Mouse (Mus musculus) neural tube, embryonic 15.5 days (tissue): ENCODE results near the gene Iqgap2. TPM values are rescaled to one million over a fixed set of nuclear protein-coding genes. Genes with fewer than 3 reads are reported as not detected.

Experiments used
- ATAC-seq: fragments of 200-750 bp; cut with Nextera tagmentation; 2 replicates; pipeline ENCODE4 v1.8.0; 2017; ENCODE audit warnings: mild to moderate bottlenecking, moderate TSS enrichment, moderate library complexity; ENCODE audit not compliant: low FRiP score
- H3K27ac ChIP-seq: fragments of 300-500 bp; sonication (generic); replicated peaks from 2 replicates; pipeline ENCODE4 v1.5.1; 2015; ENCODE audit warnings: mild to moderate bottlenecking, inconsistent platforms
- H3K27me3 ChIP-seq: fragments of 300-500 bp; sonication (generic); replicated peaks from 2 replicates; pipeline ENCODE4 v1.6.1; 2015; ENCODE audit warnings: inconsistent platforms
- H3K36me3 ChIP-seq: fragments of 300-500 bp; sonication (generic); 2 replicates; pipeline ENCODE4 v1.6.1; 2015; ENCODE audit warnings: inconsistent platforms
- H3K4me1 ChIP-seq: fragments of 300-500 bp; sonication (generic); 2 replicates; pipeline ENCODE4 v1.6.1; 2015; ENCODE audit warnings: inconsistent platforms
- H3K4me2 ChIP-seq: fragments of 300-500 bp; sonication (generic); 2 replicates; pipeline ENCODE4 v1.6.1; 2015; ENCODE audit warnings: inconsistent platforms, mild to moderate bottlenecking, moderate library complexity
- H3K4me3 ChIP-seq: fragments of 300-500 bp; sonication (generic); replicated peaks from 2 replicates; pipeline ENCODE4 v1.5.1; 2015; ENCODE audit warnings: mild to moderate bottlenecking, inconsistent platforms
- H3K9ac ChIP-seq: fragments of 300-500 bp; sonication (generic); replicated peaks from 2 replicates; pipeline ENCODE4 v1.6.1; 2015; ENCODE audit warnings: mild to moderate bottlenecking, inconsistent platforms
- H3K9me3 ChIP-seq: fragments of 300-500 bp; sonication (generic); replicated peaks from 2 replicates; pipeline ENCODE4 v1.6.1; 2016; ENCODE audit warnings: inconsistent platforms
- WGBS: fragments of 180-500 bp; shearing (Covaris S2); methylation state at CpG from one replicate; pipeline ENCODE4 v1.1.7; 2015; ENCODE audit warnings: mixed read lengths; 5-methylcytosine and 5-hydroxymethylcytosine counted together
- polyA plus RNA-seq: library from polyadenylated mRNA; unstranded; fragments of >200 nt; fragmentation: Nextera tagmentation; extraction: Ambion mirVana; gene quantifications from 2 replicates; pipeline ENCODE4 v1.2.1, GENCODE M21; 2015

Gene Iqgap2
- polyA plus RNA-seq, 1 experiment from 2014 or later = 1.9 TPM

DNA sequence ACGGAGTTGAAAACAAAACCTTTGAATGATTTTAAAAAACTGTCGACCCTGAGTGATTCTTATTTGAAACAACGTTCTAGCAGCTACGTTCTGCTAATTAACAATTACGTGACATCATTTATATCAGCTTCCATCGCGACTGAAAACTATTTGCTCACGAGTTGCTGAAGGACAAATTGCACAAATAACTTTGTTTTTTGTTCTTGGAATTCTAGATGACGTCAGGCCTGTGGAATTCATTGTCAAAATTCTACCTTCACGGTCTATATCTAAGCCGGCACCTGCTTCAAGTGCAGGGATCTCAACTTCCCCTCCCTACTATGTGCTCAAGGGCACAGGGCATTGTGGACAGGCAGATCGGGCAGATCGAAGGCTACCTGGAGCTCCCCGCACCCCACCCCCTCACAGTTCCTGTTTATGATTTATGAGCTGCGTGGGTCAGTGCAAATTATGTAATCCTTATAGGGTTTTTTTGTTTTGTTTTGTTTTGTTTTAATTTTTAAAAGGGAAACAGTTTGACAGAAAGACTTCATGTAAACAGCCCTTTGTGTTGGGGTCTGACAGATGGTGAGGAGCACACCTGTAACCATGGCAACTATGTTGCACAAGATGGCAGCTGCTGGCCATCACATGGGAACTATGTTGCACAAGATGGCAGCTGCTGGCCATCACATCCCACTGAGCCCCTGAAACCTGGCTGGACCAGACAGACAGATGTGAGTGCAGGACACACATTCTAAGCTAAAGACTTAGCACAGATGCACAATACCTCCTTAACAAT lies 252.2 kb downstream of the Iqgap2 start:
- Histone ChIP-seq H3K9me3 (no peaks in the 10 kb centered on the region), H3K4me3 (no peak overlapping the region), H3K27me3 (no peaks in the 10 kb centered on the region), H3K4me2 (no peak overlapping the region), H3K36me3 (no peaks in the 10 kb centered on the region), H3K9ac (no peak overlapping the region), H3K4me1 (peaks cover 20% of the 10 kb centered on the region), H3K27ac (peak overlapping the region; percentile 39; the same call in 1 of the 2 replicates)
- no peak; the same call in 1 of the 2 replicates for ATAC-seq
- WGBS = 74% methylated on average over 15 of the region's 15 CpGs

DNA sequence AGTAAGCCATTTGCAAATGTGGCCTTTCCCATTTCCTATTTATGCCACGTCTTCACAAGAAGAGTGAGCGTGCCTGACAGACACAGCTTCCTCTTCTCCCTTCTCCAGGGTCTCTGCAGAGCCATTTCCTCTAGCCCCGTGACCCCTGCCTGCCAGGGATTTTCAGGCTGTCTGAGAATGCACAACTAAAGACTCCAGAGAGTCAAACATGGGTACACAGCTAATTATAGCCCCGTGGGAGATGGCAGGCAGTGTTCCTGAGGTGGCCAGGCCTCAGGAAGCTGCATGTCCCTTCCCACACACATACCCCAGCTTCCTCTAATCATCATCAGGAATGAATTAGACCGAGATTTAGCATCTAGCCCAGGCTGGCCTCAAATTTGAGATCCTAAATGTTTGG lies 252.8 kb downstream of the Iqgap2 start:
- WGBS = 36% methylated on average over 5 of the region's 5 CpGs
- Histone ChIP-seq H3K27ac (peak overlapping the region; percentile 39; the same call in 1 of the 2 replicates), H3K4me1 (peaks cover 20% of the 10 kb centered on the region), H3K9me3 (no peaks in the 10 kb centered on the region), H3K4me3 (no peak overlapping the region), H3K36me3 (no peaks in the 10 kb centered on the region), H3K4me2 (no peak overlapping the region), H3K27me3 (no peaks in the 10 kb centered on the region), H3K9ac (no peak overlapping the region)
- no peak for ATAC-seq

DNA sequence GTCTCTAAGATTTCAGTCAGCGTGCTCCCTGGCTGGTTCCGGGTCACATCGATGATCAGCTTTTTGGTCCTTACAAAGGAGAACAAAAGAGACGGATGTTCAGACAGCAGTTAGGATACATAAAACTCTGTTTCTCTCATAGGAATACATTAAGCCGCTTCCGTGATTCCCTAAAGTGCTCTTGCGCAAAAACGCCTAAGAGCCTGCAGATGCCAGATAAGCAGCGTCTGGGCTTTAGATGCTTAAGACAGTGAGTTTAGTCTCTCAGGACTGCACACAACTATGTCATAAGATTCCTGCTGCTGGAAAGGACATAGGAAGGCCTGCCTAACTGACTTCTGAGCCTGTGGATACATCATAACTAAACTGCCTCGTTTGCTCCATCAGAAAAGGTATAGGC lies 254.0 kb downstream of the Iqgap2 start:
- Histone ChIP-seq H3K4me1 (peaks cover 20% of the 10 kb centered on the region), H3K9ac (no peak overlapping the region), H3K9me3 (no peaks in the 10 kb centered on the region), H3K36me3 (no peaks in the 10 kb centered on the region), H3K4me3 (no peak overlapping the region), H3K27me3 (no peaks in the 10 kb centered on the region), H3K27ac (no peak overlapping the region), H3K4me2 (no peak overlapping the region)
- no peak for ATAC-seq
- 61% methylated on average over 10 of the region's 10 CpGs for WGBS

DNA sequence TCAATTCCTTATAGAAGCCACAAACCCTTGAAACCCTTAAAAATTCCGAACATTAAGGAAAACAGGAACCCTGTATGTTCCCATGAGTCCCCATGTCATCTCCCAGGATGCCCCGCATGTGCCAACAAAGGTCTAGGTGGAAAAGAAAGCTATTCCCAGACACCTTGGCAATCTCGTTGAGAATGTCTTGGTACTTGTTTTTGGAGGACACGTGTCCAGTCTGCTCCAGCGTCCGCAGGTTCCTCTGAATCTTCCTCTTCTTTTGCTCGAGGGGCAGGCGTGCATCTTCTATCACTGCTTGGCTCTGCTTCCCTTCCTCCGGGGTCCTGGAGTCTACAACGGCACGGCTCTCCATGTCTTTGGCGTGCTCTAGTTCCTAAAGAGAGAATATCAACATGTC lies 256.4 kb downstream of the Iqgap2 start:
- WGBS = 92% methylated on average over 12 of the region's 12 CpGs
- H3K4me3 ChIP-seq = no peak overlapping the region

DNA sequence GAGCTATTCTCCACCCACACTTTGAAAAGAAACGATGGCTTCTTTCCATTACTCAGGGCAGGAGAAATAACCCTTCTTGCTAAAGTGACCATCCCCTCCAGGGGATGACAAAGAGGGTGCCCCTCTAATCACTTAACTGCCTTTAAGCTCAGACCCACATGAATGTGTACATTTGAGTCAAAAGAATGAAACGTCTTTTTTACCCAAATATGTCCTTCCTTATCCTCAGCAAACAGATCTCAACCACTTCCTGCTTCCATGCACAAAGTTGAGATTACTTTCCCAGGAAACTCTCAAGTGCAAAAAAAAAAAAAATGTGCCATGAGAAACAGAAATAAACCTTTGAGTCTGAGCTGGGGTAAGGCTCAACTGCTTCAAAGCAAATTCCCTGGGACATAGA lies 257.3 kb downstream of the Iqgap2 start:
- 13% methylated on average over 2 of the region's 2 CpGs for WGBS
- no peak overlapping the region for H3K4me3 ChIP-seq
- no peak overlapping the region for H3K4me2 ChIP-seq
- no peak overlapping the region for H3K27ac ChIP-seq
- peaks cover 18% of the 10 kb centered on the region for H3K4me1 ChIP-seq
- H3K9ac ChIP-seq = no peak overlapping the region
- no peak for ATAC-seq
- no peaks in the 10 kb centered on the region for H3K36me3 ChIP-seq
- H3K27me3 ChIP-seq = no peaks in the 10 kb centered on the region
- no peaks in the 10 kb centered on the region for H3K9me3 ChIP-seq

More for the DNA sequence above, 256.4 kb downstream of the Iqgap2 start:
- H3K27me3 ChIP-seq = no peaks in the 10 kb centered on the region
- no peaks in the 10 kb centered on the region for H3K36me3 ChIP-seq
- H3K9me3 ChIP-seq = no peaks in the 10 kb centered on the region
- no peak overlapping the region for H3K9ac ChIP-seq
- H3K27ac ChIP-seq = no peak overlapping the region
- no peak overlapping the region for H3K4me2 ChIP-seq
- no peak for ATAC-seq
- H3K4me1 ChIP-seq = peaks cover 20% of the 10 kb centered on the region

DNA sequence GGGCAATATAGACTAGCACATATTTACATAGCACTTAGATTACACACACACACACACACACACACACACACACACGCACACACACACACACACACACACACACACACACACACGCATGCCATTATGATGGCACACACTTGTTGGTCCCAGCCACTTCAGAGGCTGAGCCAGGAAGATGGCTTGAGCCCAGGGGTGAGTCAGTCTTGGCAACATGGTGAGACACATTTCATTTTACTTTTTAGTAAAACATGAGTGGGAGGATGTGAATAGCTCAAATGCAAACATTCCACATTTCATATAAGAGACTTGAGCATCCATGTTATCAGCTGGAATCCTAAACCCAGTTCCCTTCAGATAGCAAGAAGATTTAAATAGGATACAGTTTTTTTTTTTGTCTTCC lies 258.3 kb downstream of the Iqgap2 start:
- WGBS = 85% methylated on average over 2 of the region's 2 CpGs
- ATAC-seq = no peak
- Histone ChIP-seq H3K4me1 (peaks cover 8% of the 10 kb centered on the region), H3K4me3 (no peak overlapping the region), H3K9me3 (no peaks in the 10 kb centered on the region), H3K27ac (no peak overlapping the region), H3K36me3 (no peaks in the 10 kb centered on the region), H3K4me2 (no peak overlapping the region), H3K27me3 (no peaks in the 10 kb centered on the region), H3K9ac (no peak overlapping the region)

DNA sequence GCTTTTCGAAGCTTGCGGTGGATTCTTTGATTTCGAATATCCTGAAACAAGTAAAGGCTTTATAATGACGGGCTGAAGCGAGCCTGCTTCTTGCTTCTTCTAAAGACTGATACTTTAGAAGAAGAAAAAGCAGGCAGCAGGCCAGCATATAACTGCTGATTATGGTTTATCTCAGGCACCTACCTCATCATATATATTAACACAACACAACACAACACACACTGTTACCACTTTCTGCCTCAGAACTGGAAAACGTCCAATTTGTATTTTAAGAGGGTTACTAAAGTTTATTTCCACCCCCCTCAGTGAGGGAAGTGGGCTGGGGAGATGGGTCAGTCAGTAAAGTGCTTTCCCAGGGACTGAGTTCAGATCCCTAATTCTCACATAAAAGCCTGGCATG lies 259.6 kb downstream of the Iqgap2 start:
- Histone ChIP-seq H3K27ac (no peak overlapping the region), H3K4me1 (no peaks in the 10 kb centered on the region), H3K4me3 (no peak overlapping the region), H3K9me3 (no peaks in the 10 kb centered on the region), H3K27me3 (no peaks in the 10 kb centered on the region), H3K36me3 (0 out of 2 replicates have a peak, but pooled peaks cover 3% of the 10 kb centered on the region), H3K4me2 (no peak overlapping the region), H3K9ac (no peak overlapping the region)
- ATAC-seq = no peak
- WGBS = 94% methylated on average over 6 of the region's 6 CpGs

DNA sequence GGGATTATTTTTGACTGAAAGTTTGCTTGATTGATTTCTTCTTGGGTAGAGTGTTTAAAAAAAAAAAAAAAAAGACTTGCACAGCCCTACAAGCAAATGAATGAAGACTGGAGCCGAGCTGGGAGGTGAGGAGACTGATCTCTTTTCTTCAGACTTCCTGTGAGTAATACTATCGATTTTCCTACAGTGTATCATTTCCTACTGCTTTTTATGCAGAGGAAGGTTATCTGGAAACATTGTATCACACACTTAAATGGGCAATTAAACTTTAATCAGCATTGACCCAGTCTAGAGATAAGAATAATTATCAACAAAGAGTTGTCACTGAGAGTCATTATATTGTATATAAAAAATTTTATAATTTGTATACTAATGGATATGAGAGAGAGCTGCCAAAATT lies 261.0 kb downstream of the Iqgap2 start:
- Histone ChIP-seq H3K27me3 (no peaks in the 10 kb centered on the region), H3K4me3 (no peak overlapping the region), H3K4me1 (no peaks in the 10 kb centered on the region), H3K36me3 (0 out of 2 replicates have a peak, but pooled peaks cover 3% of the 10 kb centered on the region), H3K4me2 (no peak overlapping the region), H3K9me3 (no peaks in the 10 kb centered on the region), H3K9ac (no peak overlapping the region), H3K27ac (no peak overlapping the region)
- ATAC-seq = no peak
- 84% methylated on average over 2 of the region's 2 CpGs for WGBS

DNA sequence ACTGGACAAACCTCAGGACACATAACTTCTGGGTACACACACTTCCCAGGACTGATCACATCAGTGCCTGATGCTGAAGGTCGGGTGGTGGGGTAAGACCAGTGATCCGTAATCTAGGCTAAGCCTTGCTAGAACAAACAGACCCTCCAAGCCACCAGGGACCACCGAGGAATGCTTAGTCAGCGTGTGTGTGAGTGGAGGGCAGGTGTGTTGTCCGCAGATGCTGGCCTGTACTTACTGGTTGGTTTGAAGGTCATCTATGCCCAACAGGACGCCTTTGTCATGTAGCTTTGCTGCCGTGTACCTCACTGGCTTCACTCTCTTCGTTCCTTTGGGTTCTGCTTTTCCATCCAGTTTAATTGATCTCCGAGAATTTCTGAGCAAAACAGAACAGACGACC lies 262.0 kb downstream of the Iqgap2 start:
- Histone ChIP-seq H3K27me3 (no peaks in the 10 kb centered on the region), H3K27ac (no peak overlapping the region), H3K4me2 (no peak overlapping the region), H3K9me3 (no peaks in the 10 kb centered on the region), H3K9ac (no peak overlapping the region), H3K36me3 (0 out of 2 replicates have a peak, but pooled peaks cover 3% of the 10 kb centered on the region), H3K4me3 (no peak overlapping the region), H3K4me1 (no peaks in the 10 kb centered on the region)
- 94% methylated on average over 10 of the region's 10 CpGs for WGBS
- ATAC-seq = no peak

DNA sequence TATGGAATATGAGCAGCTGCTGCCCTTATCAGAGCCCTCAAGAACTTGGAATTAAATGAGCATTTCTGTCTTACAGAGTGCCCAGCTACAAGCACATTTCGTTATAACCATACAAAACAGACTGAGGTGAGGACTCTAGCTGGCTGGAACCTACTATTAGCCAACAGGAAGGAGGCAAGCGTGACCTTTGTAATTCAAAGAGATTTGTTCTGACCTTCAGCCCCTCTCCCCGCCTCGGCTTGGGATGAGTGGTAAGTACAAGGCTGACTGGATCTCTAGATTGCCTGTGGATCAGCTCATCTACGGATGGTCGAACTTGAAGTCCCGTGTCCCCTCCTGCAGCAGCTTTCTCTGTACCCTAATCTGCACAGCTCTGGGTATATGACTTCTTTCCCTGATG lies 265.0 kb downstream of the Iqgap2 start:
- Histone ChIP-seq H3K4me2 (no peak overlapping the region), H3K9ac (no peak overlapping the region), H3K4me1 (no peaks in the 10 kb centered on the region), H3K36me3 (0 out of 2 replicates have a peak, but pooled peaks cover 3% of the 10 kb centered on the region), H3K4me3 (no peak overlapping the region), H3K27ac (no peak overlapping the region), H3K9me3 (no peaks in the 10 kb centered on the region), H3K27me3 (no peaks in the 10 kb centered on the region)
- WGBS = 77% methylated on average over 7 of the region's 7 CpGs
- no peak for ATAC-seq

DNA sequence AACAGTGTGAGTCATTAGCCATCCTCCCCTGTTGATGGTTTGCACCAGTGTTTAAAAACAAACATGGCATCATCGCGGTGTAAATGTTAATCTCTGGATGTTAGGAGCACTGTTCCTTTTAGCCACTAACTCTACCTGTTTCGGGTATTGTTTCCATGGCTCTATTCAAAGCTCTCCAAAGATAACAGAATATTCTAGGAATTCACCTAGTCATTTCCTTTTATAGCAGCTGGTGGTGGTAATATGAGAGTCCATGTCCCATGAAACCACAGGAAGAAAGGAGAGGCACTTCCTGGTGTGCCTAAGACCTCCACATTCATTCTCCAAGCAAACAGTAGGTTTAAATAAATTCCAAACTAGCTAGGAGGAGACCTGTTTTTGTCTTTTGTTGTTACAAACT lies 268.7 kb downstream of the Iqgap2 start:
- ATAC-seq = no peak
- Histone ChIP-seq H3K36me3 (0 out of 2 replicates have a peak, but pooled peaks cover under 1% of the 10 kb centered on the region), H3K27ac (no peak overlapping the region), H3K9ac (no peak overlapping the region), H3K27me3 (no peaks in the 10 kb centered on the region), H3K9me3 (no peaks in the 10 kb centered on the region), H3K4me2 (no peak overlapping the region), H3K4me3 (no peak overlapping the region), H3K4me1 (peaks cover 5% of the 10 kb centered on the region)
- 50% methylated on average over 3 of the region's 3 CpGs for WGBS

DNA sequence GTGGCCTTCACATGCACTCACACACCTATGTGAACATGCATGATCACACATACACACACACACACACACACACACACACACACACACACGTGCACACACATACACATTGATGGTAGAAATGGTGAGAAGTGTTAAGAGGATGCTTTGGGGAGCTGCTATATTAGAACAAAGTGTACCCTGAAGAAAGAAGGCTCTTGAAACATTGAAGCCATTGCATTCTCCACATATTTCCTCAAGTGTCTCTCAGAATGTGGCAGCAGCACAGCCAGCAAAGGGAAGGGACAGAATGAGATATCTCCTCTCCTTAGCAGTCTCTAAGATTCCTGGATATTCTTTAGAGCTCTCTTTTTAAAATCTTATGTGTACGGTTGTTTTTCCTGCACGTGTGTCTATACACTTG lies 270.2 kb downstream of the Iqgap2 start:
- Histone ChIP-seq H3K4me1 (peaks cover 12% of the 10 kb centered on the region), H3K9ac (no peak overlapping the region), H3K4me3 (no peak overlapping the region), H3K4me2 (no peak overlapping the region), H3K27me3 (no peaks in the 10 kb centered on the region), H3K36me3 (no peaks in the 10 kb centered on the region), H3K9me3 (no peaks in the 10 kb centered on the region), H3K27ac (no peak overlapping the region)
- WGBS = 88% methylated on average over 3 of the region's 3 CpGs
- ATAC-seq = no peak
